Mouse (Mus musculus) liver, adult 2 months (tissue): ENCODE data around the gene Fhad1.

Source experiments
- CTCF ChIP-seq: fragments of 200-500 bp; IDR thresholded peaks from 2 replicates; pipeline ENCODE4 v1.5.1; 2011; ENCODE audit warnings: low read depth, low read length, control low read depth
- POLR2A ChIP-seq: fragments of 200-500 bp; IDR thresholded peaks from 2 replicates; pipeline ENCODE4 v1.6.1; 2011; ENCODE audit warnings: low read length, control low read depth; ENCODE audit not compliant: insufficient read depth; ENCODE audit errors: extremely low read depth

GRCm38 (mm10) chr4:141900421-141900820 lies 114.5 kb downstream of the Fhad1 start:
- no peak for TF ChIP-seq CTCF
- no peak for TF ChIP-seq POLR2A
